Mouse (Mus musculus) heart, adult 9 months (tissue): ENCODE measurements at regions not wholly inside any gene's neighbourhood (a gene's known extent, or its start where the extent isn't known, plus 50 kb on each side); places are given as distances from the start of the nearest gene placed in this dataset.
"Not testable (repeated sequence)": the region's sequence is repeated elsewhere in the genome, so short reads cannot be mapped to it uniquely, and the experiment has no call there.

ENCODE experiments used
- DNase-seq, 2 experiments: peaks; one replicate each; pipeline ENCODE4 v3.0.0; 2022; ENCODE audit warnings: low spot score in 2 of 2

GRCm38 (mm10) chr9:32940919-32941767, 305.1 kb downstream of the Ets1 start:
- DNase-seq, result no peak

GRCm38 (mm10) chr9:32941768-32942030, 305.7 kb downstream of the Ets1 start:
- no peak for DNase-seq

GRCm38 (mm10) chr9:32947221-32947620, 311.2 kb downstream of the Ets1 start:
- DNase-seq, result no peak

GRCm38 (mm10) chr9:32949036-32949435, 313.0 kb downstream of the Ets1 start:
- no peak for DNase-seq

- no peak for DNase-seq
These were observed 322.7 kb downstream of the Ets1 start for GRCm38 (mm10) chr9:32958716-32959115.

- not testable (repeated sequence) for DNase-seq
These were observed 323.4 kb downstream of the Ets1 start for GRCm38 (mm10) chr9:32959468-32959867.

GRCm38 (mm10) chr9:32962679-32963205, 326.7 kb downstream of the Ets1 start:
- no peak for DNase-seq

GRCm38 (mm10) chr9:32968446-32968845, 332.4 kb downstream of the Ets1 start:
- peak; percentile 15 to 21 for DNase-seq

- peak; percentile 72 to 79 for DNase-seq
These were observed 335.4 kb downstream of the Ets1 start for GRCm38 (mm10) chr9:32971421-32971820.

GRCm38 (mm10) chr9:32971926-32972325, 335.9 kb downstream of the Ets1 start:
- DNase-seq, result peak; percentile 67 to 73

- DNase-seq, result no peak
These were observed 336.5 kb downstream of the Ets1 start for GRCm38 (mm10) chr9:32972431-32973052.

- no peak for DNase-seq
These were observed 341.7 kb downstream of the Ets1 start for GRCm38 (mm10) chr9:32977732-32978131.

GRCm38 (mm10) chr9:32980846-32981245, 344.8 kb downstream of the Ets1 start:
- no peak for DNase-seq

- no peak for DNase-seq
These were observed 347.2 kb downstream of the Ets1 start for GRCm38 (mm10) chr9:32983182-32983581.

- peak; percentile 55 to 76 for DNase-seq
These were observed 351.0 kb downstream of the Ets1 start for GRCm38 (mm10) chr9:32986836-32987673.

- no peak for DNase-seq
These were observed 353.0 kb downstream of the Ets1 start for GRCm38 (mm10) chr9:32989006-32989405.

- DNase-seq, result no peak
These were observed 362.3 kb downstream of the Ets1 start for GRCm38 (mm10) chr9:32998323-32998722.

- DNase-seq, result peak; percentile 50 to 51
These were observed 364.7 kb downstream of the Ets1 start for GRCm38 (mm10) chr9:33000691-33001164.

GRCm38 (mm10) chr9:33001165-33001949, 365.3 kb downstream of the Ets1 start:
- peak; percentile 9 to 32 for DNase-seq

GRCm38 (mm10) chr9:33003880-33004279, 367.9 kb downstream of the Ets1 start:
- DNase-seq, result no peak

GRCm38 (mm10) chr9:33004536-33004935, 368.5 kb downstream of the Ets1 start:
- DNase-seq, result no peak
